Mouse (Mus musculus) adrenal gland, adult 18-20 months (tissue): Measurements from ENCODE around the gene Gm21190. TPM values are rescaled to one million over a fixed set of nuclear protein-coding genes. Genes with fewer than 3 reads are reported as not detected.
A peak's percentile ranks its signal among the peaks of the same experiment; 100 is the strongest.
"Not testable (repeated sequence)": the region's sequence is repeated elsewhere in the genome, so short reads cannot be mapped to it uniquely, and the experiment has no call there.

ENCODE experiments used
- DNase-seq, 2 experiments: peaks; one replicate each; pipeline ENCODE4 v3.0.0; 2021 to 2022; ENCODE audit warnings: low spot score in 2 of 2
- long read RNA-seq, 2 experiments: library from polyadenylated mRNA; stranded (forward); transcript quantifications; one replicate each; pipeline ENCODE4 v2.0.0; 2021
- total RNA-seq, 2 experiments: library from RNA; stranded (reverse); gene quantifications; 1 replicate in 1 of 2; 2 replicates in 1 of 2; pipeline ENCODE4 v1.2.3; 2021

Gm21190 gene
- not detected for total RNA-seq
- long read RNA-seq, experiment 1 = 0 reads
- long read RNA-seq, experiment 2 = 0 reads

DNA sequence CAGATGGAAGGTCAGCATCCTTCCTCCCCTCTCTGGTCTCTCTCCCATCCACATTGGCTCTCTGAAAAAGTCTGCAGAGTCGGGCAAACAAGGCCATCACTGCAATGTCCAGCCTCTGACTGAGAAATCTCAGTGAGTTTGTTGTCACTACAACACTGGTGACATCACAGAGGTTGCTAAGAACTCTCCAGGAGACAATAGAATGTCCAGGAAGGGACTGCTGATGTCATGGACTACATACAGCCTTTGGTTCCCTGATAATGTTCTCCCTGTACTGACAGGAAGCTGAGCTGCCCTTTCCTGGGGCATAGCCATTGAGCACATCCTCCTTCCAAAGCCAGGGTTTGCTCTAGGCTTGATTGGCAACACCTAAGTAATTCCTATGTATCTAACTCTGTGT is at the start of gene Gm21190:
Gm21190 (minus strand) TSS at position 101 of the 400 bp plus-strand sequence.
- not testable (repeated sequence) for DNase-seq

DNA sequence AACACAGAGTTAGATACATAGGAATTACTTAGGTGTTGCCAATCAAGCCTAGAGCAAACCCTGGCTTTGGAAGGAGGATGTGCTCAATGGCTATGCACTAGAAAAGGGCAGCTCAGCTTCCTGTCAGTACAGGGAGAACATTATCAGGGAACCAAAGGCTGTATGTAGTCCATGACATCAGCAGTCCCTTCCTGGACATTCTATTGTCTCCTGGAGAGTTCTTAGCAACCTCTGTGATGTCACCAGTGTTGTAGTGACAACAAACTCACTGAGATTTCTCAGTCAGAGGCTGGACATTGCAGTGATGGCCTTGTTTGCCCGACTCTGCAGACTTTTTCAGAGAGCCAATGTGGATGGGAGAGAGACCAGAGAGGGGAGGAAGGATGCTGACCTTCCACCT is 48.0 kb upstream of the Gm21190 start, which contains the start of gene Gm21083:
Gm21083 (plus strand) TSS at position 301 of the 400 bp plus-strand sequence.
- DNase-seq = not testable (repeated sequence)

DNA sequence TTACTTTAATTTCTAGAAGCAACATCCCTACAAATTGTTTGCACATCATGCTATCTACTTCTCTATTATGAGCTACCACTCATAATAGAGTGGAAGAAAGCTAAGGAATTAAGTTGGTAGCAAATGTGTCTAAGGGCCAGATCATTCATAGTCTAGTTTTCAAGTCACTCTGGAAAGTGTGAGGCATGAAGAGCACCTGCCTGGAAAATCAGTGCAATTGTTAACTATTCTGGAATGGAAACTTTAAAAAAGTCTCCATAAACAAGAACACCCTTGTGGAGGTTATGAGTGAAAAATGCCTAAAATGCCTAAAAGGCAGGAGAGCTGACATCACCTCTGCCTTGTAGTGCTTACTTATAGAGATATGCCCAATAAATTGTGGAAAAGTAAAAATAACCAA is 44.7 kb upstream of the Gm21190 start:
- not testable (repeated sequence) for DNase-seq

DNA sequence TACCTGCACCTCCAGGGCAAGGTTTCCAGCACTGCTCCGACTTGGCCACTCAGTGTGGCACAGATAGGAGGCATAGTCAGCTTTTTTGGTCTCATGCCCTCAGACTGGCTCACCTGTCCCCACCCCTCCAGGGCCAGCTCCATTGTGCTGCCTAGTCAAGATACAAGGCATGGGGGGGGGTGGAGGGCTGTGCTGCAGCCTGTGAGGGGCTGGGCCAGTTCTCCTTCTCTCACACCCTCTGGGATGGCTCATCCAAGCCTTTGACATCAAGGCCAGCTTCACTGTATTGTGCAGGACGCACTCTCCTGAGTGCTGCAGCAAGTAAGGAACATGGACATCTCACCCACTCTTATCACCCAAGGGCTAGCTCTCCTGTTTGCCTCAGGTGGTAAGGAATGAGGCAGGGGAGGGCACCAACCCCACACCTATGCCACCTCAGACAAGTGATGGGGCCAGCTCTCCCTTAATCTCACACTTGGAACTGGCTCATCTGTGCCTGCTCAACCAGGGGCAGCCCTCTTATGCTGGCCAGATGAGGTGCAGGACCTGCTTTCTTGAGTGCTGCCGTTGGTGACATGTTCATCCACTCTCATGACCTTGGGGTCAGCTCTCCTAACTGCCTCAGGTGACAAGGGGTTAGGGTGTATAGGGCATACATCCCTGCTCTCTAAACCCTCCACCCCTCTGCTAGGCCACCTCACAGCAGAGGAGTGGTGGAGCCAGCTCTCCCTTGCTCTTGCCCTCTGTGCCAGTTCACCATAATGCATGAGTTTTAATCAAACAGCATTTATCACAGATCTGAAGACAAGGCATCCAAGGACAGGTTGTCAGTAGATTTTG is 32.6 kb upstream of the Gm21190 start:
- DNase-seq = not testable (repeated sequence)

DNA sequence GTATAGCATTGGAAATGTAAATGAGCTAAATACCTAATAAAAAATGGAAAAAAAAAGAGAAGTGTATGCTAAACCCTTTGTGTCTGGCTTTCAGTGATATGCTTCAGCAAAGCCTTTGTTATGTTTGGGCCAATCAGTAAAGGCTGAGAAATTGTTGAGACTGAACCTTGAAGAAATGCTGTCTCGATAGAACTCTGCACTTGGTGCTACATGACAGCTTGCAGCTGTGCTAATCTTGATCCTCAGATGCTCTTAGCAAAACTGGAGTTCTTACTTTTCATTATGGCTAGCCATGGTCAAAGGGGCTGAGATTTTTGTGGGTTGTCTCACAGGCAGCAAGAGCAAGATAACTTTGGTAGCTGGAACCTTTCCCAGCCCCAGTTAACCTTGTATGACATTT is 29.6 kb upstream of the Gm21190 start:
- not testable (repeated sequence) for DNase-seq

DNA sequence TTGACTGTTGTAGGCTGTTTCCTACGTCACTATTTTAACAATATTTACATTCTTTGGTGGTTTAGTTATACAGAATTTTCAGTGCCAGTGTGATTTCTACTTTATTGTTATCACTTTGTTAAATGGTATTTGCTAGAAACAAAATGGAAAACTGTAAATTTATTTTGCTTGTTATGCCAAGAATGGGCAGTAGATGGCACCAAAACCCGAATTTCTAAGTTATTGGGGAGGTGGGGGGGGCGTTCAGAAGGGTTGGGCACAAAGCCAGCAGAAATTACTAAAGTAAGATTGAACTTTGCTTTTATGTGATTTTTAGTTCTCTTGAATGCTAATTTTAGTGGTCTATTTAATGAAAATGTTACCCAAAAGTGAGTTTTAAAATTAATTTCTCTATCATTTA is 20.6 kb upstream of the Gm21190 start:
- DNase-seq = peak in 1 of 2 experiments; percentile 10

DNA sequence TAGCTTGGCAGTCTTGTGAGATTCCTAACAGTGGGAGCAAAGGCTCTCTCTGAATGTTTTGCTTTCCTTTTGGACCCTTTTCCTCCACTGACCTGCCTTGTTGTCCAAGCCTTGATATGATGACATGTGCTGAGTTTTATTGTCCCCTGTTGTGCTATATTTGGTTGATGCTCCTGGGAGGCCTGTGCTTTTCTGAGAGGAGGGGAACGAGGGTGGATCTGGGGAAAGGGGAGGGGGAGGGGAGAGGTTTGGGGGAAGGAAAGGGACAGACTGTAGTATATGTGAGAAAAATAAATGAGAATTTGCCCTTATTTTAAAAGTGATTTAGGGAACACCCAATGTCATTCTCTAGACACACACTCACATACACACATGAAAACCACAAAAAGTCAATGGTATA is 20.1 kb upstream of the Gm21190 start:
- DNase-seq = not testable (repeated sequence)

DNA sequence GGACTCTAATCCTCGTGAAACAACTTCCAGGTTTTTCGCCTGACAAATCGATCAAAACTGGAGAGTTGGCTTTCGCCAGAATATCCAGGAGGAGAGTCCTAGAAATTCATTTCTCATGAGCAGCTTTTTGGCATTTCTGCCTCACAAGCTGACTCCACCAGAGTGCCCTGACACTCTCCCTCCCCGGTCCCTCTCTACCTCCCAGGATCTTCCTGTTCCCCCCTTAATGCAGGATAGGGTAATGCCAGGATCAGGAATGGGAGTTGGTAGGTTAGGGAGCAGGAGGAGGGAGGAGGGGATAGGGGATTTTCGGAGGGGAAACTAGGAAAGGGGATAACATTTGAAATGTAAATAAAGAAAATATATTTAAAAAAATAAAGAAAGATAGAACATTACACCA is 19.6 kb upstream of the Gm21190 start:
- not testable (repeated sequence) for DNase-seq

DNA sequence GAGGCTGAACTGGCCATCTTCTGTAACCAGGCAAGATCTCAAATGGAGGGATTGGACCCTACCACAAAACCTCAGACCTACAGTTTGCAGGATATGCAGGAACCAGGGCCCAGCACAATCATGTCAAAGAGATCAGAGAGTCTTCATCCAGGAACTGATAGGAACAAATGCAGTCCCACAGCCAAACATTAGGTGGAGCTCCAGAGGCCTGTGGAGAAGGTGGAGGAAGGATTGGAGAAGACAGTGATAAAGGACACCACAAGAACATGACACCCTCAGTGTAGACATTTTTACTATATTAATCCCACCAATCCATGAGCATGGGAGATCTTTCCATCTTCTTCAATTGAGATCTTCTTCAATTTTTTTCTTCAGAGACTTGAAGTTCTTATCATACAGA is 6.6 kb downstream of the Gm21190 start:
- DNase-seq = peak in 1 of 2 experiments; percentile 10

DNA sequence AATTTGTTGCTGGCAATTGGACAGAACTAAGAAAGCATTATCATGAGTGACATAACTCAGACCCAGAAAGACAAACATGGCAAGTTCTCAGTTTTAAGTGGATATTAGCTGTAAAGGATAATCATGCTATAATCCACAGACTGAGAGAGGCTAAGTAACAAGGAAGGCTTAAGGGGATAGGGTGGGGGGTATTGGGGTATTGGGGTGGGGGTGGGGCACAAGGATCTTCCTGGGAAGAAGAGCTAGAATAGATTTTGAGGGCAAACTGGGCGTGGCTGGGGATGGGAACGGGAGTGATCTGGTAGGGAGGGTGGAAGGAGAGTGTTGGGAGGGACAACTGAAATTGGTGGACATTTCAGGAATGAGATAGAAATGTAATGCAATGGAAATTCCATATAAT is 7.0 kb downstream of the Gm21190 start:
- not testable (repeated sequence) for DNase-seq

DNA sequence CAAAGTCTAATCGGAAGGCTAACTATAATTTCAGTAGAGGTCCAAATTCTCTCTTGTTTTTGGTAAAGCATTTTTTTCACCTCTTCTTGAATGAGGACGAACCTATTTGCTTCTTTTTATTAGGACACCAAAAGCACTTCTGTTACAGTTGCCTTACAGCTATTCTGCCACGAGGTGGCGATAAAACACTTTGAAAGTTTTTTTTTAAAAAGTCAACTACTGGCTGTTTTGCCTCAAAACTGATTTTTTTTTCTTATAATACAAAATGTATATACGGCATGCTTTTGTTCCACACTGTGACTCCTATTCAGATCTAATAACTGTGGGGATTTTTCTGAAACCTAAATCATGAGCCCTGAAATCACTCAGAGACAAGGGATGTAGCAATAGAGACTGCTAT is 8.6 kb downstream of the Gm21190 start:
- DNase-seq = not testable (repeated sequence)

DNA sequence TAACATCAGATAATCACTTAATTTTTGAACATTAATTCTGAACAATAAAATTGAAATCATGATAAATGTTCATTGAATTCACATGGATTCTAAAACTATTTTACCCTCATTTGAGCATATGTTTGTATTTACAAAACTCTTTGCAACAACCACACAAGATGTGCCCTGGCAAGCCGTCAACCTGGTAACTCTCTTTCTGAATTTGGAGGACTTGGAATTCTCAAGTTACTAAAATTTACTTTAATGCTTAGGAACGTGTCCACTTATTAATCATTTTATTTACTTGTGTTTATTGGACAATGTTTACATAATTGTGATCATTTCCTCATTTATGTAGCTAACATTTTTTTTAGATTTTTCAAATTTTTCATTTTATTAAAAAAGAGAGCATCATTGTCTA is 11.9 kb downstream of the Gm21190 start:
- not testable (repeated sequence) for DNase-seq

DNA sequence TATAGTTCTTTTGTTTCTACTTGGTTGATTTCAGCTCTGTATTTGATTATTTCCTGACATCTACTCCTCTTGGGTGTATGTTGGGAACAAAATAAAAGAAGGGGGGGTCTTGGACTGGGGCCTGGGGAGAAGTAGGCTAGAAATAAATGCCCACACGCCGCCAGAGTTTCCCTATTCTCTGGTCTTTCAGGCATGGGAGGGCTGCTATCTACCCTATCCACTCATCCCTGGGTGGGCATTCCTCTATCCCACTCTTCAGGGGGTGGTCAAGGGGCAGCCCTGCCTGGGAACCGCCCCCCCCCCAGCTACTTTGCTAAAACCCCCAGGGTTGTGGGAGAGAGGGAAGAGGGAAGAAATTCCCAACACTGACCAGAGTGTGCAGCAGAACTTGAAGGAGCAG is 16.8 kb downstream of the Gm21190 start:
- not testable (repeated sequence) for DNase-seq

DNA sequence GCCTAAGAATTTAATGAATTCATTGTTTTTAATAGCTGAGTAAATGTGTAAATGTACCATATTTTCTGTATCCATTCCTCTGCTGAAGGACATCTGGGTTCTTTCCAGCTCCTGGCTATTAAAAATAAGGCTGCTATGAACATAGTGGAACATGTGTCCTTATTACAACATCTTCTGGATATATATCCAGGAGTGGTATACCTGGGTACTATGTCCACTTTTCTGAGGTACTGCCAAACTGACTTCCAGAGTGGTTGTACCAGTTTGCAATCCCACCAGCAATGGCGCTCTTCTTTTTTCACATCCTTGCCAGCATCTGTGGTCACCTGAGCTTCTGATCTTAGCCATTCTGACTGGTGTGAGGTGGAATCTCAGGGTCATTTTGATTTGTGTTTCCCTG is 19.1 kb downstream of the Gm21190 start:
- DNase-seq = not testable (repeated sequence)

DNA sequence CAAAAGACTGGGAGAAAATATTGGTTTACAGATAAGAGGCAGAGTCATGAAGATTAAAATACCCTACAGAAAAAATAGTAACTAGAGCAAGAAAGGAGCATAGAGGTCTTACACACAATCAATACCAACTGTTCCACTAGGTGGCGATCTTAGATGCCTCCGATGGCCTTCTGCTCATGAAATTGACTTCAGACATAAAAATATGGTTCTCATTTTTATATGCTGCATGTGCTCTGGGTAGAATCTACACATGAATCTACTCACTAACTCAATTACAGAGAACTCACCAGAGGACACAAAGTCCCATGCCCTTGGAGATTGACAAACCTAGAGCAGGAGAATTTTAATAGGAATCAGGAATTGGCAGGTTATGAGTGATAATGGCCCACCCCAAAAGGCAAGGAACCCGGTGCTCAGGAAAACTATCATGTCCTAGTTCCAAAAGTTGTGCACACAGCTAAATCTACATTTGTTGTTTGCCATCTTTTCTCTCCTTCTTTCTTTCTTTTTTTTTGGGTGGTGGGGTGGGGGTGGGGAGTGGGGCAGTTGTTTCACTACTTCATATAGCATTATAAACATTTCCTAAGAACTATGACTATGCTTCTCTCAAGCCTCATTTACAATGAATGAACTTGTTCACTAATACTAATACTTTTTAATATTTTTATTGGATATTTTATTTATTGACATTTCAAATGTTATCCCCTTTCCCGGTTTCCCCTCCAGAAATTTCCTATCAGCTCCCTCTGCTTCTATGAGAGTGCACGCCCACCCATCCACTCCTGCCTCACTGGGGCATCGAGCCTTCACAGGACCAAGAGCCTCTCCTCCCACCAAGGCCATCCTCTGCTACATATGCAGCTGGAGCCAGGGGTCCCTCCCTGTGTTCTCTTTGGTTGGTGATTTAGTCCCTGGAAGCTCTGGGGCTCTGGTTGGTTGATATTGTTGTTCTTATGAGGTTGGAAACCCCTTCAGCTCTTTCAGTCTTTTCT is 20.3 kb downstream of the Gm21190 start:
- not testable (repeated sequence) for DNase-seq

DNA sequence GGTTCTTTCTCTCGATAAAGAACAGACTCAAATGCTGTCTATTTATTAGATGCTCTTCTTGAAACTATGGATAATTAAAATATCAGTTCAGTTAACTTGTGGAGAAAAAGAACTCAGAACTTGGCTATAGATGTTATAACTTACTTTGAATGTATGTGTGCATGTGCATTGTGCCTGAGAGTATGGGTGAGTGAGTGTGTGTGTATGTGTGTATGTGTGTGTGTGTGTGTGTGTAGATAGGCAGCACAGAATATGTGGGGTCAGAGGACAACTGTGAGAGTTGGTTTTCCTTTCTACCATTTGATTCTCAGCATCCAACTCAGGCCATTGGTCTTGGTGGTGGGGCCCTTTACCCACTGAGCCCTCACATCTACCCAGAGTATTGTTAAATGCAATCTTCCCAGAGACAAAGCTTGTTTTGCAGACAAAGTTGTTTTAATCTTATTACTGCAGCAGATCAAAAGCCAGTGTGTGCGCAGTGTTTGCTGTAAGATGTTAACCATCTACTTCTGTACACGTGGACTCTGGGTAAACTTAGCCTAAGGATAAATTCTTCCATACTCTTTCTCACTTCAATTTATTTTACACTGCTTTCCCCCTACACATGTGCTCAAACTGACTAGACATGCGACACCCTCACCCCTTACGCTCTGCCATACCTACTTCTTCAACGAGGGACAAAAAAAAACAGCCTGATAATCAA is 21.1 kb downstream of the Gm21190 start:
- DNase-seq = not testable (repeated sequence)

DNA sequence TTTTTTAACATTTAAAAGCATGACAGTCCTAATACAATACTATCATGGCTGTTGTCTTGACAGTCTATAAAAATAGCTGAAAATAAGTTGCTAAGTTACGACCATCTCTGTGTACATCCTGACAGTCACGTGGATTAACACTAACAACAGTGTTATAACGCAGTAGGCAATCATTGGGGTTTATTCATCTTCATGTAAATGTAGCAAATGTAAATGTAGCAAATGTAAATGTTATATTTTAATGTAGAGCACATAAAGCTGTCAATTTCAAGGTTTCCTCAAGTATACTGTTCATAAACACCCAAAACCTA is 21.8 kb downstream of the Gm21190 start:
- DNase-seq = no peak

DNA sequence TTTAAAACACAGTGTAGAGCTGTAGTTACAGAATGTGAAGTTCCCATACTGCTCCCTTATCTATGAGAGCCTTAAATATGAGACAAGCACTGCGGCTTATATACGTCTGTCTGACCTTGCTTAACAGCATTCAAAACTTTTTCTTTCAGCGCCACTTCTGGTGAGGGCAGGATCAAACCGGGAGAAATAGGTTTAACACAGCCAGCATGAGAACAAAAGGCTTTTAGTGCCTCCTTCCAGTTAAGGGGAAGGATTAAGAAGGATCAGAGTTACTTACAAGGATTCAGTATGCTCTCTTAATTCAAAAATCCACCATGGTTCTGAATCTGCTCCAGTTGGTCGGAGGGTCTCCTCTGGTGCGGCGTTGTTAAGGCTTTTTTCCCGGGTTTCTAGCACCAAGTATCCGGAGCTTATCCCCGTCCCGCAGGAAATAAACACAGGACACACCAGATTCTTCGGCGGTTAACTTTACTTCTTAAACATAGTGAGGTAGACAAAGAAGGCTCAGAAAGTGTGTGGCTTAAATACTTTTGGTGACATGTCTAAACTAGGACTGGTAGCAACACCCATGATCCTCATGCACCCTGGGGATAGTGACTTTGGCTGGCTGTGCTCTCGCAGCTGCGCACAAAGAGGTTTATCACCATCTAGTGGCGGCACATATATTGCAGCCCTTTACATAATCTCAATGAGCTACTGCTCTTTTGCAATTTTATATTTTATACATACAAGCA is 22.3 kb downstream of the Gm21190 start:
- peak; percentile 24 to 28 for DNase-seq

DNA sequence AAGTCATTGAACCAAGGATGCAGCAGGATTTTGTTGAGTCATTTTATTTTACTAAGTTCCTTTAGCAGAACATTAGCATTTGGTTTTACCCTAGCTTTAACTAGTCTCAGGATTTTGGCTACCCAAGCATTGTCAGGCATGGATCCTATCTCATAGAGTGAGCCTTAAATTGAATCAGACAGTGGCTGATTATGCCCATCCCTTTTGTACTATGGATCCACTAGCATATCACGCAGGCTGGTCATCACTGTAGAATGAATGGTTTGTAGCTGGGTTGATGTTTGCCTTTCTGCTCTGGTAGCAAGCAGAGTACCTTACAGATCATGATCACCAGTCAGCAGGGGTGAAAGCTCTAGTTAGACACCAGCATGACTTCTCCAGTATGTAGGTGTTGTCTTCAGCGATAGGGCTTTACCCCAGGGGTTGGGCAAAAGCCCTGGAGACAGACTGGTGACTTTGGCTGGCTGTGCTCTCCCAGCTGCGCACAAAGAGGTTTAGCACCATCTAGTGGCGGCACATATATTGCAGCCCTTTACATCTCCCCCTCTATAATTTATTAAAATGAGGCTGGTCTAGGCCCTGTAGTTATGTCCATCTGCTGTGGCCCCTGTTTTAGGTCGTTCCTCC is 30.1 kb downstream of the Gm21190 start:
- peak; percentile 46 to 54 for DNase-seq

DNA sequence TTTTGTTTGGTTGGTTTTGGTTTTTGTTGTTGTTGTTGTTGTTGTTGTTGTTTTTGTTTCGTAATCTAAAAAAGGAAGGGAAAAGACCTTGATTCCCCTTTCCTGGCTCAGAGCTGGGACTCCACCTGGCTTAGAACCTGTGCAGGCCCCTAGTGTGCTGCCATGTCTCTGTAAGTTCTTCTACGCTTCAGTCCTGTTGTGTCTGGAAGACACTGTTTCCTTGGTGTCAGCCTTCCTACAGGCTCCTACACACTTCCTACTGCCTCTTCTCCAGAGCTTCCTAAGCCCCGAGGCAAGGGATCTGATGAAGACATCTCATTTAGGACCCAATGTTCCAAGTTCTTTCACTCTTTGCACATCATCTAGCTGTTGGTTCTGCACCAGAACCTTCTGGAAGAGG is 30.7 kb downstream of the Gm21190 start:
- DNase-seq = not testable (repeated sequence)
